Mouse (Mus musculus): Measurements from ENCODE around the gene Tspan9. TPM values are rescaled to one million over a fixed set of nuclear protein-coding genes. Genes with fewer than 3 reads are reported as not detected.

Tspan9 gene
- total RNA-seq, 1 experiment from 2014 or later, result 1.7 TPM

DNA sequence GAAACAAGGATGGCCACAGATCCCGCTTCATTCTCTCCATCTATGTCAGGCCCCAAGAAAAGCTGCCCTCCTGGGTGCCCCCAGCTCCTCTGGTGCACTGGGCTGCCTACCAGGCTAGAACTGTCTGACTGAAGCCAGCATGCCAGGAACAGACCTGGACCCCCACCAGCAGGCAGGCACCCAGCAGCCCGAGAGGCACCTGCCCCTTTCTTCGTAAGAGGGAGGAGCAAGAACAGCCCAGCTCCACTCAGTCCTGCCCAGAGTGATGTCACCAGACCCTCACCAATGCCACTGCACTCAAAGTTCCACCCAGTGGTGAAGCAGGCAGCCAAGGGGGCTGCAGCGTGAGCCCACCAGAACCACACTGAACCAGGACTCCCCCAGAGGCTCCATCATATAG, 112.3 kb downstream of the Tspan9 start:
- ATAC-seq (ENCODE audit: extremely low read depth, insufficient number of reproducible peaks, low FRiP score, poor library complexity, severe bottlenecking), result no peak

DNA sequence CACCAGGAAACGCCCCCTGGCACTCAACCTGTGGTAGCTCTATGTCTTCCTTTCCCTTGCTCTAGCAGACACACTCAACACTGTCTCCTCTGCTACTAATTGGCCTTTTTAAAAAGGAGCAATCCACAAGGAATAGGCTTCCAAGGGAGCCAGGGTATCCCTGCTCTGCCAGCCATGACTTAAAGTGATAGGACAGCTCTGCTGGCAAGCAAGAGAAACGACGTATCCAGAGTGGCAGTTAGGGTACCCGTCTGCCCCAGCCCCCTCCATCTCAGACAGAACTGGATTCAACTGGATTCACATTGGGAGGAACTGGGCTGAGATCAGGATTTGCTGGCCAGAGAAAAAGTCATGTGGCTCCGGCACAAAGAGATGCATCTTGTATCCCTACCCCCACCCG, 112.9 kb downstream of the Tspan9 start:
- ATAC-seq (ENCODE audit: extremely low read depth, insufficient number of reproducible peaks, low FRiP score, poor library complexity, severe bottlenecking), result no peak

DNA sequence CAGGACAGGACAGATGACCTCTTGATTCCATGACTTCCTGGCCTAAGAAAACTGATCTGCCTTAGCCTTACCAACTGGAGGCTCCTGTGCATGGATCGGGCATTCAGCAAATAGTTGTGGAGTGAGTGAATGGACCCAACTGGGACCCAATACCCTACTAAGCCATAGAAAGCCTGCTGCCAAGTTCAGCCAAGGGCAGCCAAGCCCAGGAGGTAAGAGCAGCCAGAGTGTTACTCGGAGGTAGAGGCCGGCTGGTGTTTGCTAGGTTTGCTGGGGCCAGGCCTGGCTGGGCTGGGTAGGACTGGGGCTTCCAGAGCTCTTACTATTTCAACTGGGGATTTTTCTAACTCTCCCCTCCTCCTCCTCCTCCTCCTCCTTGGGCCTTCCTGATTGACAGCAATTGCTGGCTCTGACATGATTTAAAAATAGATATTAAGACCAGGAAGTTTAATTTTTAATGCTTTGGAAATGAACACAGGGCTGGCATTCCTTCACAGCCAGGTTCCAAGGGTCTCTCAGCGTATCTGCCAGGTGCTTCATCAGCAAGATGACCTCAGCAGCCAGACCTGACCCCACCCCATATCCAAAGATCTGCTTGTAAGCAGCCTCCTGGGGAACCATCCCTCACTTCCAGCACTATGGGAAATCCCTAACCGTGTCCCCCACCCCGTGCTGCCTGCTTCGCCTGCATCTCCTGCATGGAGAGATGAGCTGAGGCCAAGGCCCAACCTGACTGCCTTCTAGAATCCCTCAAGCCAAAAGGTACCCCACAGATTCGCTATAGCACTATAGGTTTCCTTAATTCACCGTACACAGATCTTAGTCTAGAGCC, 113.7 kb downstream of the Tspan9 start:
- ATAC-seq (ENCODE audit: extremely low read depth, insufficient number of reproducible peaks, low FRiP score, poor library complexity, severe bottlenecking), result no peak

DNA sequence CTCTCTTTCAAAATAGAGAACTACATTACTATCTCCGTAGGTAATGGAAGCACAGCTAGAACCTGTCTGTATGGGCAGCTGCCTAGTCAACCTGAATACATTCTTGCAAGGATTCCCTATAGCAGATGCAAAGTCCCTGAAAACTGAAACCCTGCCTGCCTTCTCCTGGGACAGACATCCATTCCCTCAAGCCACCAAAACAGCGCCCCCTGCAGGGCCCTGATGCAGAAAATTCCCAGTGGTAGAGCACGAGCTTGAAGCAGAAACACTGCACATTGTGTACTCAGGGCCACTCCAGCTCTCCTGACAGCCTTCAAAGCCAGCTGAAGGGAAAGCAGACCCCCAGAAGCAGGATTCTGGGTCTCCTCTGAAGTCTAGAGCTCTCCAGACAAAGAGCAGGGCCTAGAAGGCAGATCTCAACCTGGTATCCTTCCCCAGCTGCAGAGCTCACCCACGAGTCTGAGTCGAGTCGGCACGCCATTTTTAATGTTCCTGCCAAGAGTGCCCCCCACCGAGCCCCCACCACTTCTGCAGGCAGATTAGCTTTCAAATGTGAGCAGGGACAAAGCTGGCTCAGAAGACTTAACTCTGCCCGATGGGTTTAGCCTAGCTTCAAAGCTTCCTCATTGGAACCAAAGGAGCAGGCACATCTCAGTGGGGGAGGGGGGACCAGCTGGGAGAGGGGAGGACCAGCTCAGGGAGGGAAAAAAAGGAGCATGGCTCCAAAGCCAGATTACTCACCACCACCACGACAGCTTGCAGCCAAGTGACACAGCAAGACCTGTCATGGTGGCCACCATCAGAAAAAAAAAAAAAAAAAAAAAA, 115.1 kb downstream of the Tspan9 start:
- no peak for ATAC-seq (ENCODE audit: extremely low read depth, insufficient number of reproducible peaks, low FRiP score, poor library complexity, severe bottlenecking)

DNA sequence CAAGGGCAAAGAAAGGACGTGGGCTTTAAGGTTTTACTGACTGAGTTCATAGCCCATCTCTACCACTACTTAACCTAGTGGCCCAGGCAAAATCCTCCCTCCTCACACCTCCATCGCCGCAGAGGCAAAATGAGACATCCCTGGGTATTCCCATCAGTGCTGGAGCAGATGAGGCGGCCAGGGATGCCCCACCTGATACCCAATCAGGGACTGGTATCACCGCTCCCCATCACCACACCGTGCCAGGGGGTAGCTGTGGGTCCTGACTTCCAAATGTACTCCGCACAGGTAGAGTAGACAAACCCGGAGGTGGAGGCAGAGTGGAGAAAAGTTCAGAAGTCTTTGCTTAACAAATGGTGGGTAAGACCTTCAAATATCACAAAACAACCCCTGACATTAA, 117.4 kb downstream of the Tspan9 start:
- ATAC-seq (ENCODE audit: extremely low read depth, insufficient number of reproducible peaks, low FRiP score, poor library complexity, severe bottlenecking), result no peak

DNA sequence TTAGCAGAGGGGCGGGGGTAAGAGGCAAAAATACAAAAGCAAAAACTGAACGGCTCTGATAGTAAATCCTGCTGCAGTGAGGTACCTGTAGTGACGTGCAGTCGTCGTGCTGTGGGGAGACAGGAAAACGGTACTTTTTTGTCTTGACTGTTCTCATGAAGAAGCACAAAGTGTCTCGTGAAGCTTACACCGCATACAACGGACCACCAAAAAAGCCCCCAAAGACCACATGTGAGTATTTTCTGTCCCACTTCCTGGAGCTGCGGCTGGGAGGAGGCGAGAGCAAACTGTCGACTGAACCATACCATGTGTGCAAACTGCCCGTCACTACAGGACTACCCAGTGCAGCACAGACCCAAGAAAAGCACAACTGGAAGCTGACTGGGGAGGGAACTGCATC, 117.8 kb downstream of the Tspan9 start:
- ATAC-seq (ENCODE audit: extremely low read depth, insufficient number of reproducible peaks, low FRiP score, poor library complexity, severe bottlenecking), result no peak; the same call in 1 of the 2 replicates

DNA sequence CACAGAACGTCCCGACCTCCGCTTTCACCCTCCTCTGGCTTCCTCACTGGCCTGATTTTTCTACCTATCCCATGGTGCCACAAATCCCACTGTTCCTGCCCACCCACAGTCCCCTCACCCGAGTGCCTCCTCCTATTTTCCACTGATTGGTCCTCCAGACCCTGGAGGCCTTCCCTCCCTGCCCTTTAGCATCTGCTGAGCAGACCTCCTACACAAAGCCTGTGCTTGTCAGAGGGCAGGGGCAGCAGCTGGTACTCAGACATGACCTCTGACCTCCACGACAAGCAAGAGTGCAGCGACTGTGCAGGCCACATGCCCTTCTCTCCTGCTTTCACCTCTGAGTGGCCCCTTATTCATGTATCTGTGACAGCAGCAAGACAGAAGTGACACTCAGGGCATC, 121.2 kb downstream of the Tspan9 start:
- ATAC-seq (ENCODE audit: extremely low read depth, insufficient number of reproducible peaks, low FRiP score, poor library complexity, severe bottlenecking), result no peak

DNA sequence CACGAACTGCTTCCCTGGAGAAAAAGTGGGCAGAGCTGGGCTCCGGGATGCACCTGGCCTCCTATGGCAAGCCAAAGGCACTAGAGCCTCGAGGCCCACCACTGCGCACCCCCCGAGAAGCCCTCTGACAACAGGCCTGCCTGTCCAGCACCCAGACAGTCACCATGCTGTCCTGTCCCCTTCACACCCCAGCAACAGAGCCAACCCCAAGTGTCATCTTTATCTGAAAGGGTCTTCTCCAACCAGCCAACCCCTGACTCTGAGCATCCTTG, 121.5 kb downstream of the Tspan9 start:
- no peak for ATAC-seq (ENCODE audit: extremely low read depth, insufficient number of reproducible peaks, low FRiP score, poor library complexity, severe bottlenecking)

DNA sequence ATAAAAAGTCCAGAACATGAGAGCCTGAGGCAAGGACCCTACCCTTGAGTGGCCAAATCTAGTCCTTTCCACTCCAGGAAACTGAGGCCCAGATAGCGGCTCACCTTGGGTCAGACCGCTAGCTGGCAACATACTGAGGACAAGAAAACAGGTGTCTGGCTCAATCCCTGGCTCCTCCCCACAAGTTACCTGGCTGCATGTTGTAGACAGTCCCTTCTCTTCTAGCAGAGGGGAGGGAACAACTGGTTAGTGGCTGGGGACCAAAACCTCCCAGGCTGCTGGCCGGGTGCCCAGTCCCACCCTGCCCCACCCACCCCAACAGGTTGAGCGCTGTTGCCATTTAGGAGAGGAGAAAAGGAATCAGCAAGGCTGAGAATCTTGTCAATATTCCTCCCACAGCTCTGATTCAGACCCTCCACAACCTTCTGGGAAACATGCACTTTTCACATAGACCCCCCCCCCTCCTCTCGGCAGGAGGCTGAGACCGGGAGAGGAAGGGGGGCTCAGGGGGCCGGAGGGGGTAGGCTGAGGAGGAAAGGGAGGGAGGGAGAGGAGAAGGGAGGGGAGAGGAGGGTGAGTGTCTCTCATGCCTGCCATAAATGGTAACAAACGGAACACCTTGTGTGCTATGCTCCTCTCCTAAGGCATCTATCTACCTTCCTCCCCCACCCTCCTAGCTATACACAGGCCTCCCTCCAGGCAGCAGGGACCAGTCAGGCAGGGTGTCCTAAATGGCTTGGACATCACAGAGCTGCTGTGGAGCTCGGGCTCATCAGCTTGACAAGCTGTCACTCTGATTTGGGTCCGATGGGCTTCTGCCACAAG, 122.1 kb downstream of the Tspan9 start:
- no peak for ATAC-seq (ENCODE audit: extremely low read depth, insufficient number of reproducible peaks, low FRiP score, poor library complexity, severe bottlenecking)

DNA sequence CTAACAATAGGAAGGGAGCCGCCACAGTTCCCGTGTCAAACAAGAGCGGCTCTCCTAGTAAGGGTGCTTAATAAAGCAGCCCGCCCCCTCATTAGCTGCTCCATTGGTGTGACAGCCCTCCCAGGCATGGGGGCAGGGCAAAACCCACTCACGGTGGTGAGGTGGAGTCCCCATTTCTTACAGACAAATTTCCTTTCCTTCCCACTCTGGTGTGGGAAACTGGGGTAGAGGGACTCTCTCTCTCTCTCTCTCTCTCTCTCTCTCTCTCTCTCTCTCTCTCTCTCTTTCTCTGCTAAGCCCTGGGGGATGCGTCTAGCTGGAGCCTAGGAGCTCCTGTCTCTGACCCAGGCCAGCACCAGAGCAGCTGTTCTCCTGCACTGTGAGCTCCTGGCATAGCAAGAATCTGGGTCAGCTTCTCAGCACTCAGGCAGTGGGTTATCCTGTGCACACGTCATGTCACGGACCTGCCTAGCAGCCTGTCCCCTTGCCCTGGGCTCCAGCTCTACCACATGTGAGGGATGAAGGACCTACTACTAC, 122.8 kb downstream of the Tspan9 start:
- no peak for ATAC-seq (ENCODE audit: extremely low read depth, insufficient number of reproducible peaks, low FRiP score, poor library complexity, severe bottlenecking)

DNA sequence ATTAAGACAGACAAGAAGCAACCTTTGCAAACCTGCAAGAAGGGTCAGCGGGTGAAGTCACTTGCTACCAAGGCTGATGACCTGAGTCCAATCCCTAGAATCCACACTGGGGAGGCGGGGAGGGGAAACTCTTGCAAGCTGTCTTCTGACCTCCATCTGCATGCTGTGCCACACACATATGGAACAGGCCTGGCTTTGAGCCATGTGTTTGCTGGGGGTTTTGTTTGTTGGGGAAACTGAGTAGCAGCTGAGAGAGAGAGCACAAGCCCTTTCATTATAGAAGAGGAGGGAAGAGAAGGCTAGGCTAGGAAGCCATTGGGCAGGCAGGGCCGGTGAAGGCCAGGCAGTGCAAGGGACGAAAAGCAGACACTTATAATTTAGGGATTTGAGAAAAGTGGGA, 123.3 kb downstream of the Tspan9 start:
- ATAC-seq (ENCODE audit: extremely low read depth, insufficient number of reproducible peaks, low FRiP score, poor library complexity, severe bottlenecking), result no peak

DNA sequence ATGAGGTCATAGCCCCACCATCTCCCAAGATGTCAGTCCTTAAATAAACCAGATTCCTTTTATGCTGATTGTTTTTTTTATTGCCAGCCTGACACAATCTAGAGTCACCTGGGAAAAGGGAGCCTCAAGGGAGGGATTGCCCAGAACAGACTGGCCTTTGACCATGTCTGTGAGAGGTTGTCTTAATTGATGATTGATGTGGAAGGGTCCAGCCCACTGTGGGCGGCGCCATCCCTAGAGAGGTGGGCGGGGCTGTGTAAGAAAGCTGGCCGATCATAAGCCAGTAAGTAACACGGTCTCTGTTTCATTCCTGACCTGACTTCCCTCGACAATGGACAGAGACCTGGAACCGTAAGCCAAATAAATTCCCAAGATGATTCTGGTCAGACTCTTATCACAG, 124.3 kb downstream of the Tspan9 start:
- ATAC-seq (ENCODE audit: extremely low read depth, insufficient number of reproducible peaks, low FRiP score, poor library complexity, severe bottlenecking), result no peak

DNA sequence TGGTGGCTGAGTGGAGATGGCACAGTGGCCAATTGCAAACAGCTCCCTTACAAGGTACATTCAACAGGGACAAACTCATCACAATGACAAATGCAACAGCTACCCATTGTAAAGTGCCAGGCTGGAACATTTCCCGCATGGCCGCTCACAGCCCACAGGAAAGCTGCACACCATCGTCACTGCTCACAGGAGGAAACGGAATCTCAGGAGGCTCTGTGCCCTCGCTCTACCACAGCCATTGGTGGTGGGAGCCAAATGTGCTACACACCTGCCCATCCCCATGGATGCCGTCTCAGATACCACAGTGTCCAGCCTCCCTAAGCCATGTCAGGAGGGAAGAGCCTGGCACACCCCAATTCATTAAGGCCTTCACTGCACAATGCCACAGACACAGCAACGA, 128.1 kb downstream of the Tspan9 start:
- no peak for ATAC-seq (ENCODE audit: extremely low read depth, insufficient number of reproducible peaks, low FRiP score, poor library complexity, severe bottlenecking)

DNA sequence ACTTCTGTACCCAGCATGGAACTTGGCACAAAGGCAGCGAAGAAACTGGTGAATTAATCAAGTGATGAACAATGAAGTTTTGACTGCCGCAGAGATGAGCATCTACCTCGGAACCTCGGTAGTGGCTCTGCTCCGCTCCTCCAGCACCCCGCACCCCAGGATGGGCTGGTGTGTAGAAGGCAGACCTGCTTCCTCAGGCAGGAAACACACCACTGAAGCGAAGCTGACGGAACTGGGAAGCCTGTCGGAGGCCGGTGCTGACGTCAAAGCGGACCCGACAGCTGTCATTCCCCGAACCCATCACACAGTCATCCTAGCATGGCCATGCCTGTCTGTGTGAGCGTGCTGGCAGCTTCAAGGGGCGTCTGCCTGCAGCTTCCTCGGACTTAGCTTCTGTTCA, 131.6 kb downstream of the Tspan9 start:
- no peak for ATAC-seq (ENCODE audit: extremely low read depth, insufficient number of reproducible peaks, low FRiP score, poor library complexity, severe bottlenecking)

DNA sequence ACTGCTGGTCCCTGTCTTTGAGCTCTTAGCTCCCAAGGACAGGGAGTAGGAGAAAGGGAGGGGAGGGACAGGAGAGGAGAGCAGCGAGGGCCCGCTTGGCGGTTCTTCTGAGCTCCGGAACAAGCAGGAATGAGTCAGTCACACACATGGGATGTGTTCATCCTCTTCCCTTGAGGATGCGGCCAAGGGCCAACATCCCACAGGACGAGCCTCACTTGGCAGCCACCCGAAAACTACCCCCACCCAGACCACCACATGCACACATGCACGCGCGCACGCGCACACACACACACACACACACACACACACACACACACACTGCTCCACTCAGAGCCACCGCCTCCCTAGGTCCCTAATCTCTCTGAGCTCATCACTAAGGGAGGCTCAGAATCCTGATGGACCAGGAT, 132.3 kb downstream of the Tspan9 start:
- ATAC-seq (ENCODE audit: extremely low read depth, insufficient number of reproducible peaks, low FRiP score, poor library complexity, severe bottlenecking), result no peak

DNA sequence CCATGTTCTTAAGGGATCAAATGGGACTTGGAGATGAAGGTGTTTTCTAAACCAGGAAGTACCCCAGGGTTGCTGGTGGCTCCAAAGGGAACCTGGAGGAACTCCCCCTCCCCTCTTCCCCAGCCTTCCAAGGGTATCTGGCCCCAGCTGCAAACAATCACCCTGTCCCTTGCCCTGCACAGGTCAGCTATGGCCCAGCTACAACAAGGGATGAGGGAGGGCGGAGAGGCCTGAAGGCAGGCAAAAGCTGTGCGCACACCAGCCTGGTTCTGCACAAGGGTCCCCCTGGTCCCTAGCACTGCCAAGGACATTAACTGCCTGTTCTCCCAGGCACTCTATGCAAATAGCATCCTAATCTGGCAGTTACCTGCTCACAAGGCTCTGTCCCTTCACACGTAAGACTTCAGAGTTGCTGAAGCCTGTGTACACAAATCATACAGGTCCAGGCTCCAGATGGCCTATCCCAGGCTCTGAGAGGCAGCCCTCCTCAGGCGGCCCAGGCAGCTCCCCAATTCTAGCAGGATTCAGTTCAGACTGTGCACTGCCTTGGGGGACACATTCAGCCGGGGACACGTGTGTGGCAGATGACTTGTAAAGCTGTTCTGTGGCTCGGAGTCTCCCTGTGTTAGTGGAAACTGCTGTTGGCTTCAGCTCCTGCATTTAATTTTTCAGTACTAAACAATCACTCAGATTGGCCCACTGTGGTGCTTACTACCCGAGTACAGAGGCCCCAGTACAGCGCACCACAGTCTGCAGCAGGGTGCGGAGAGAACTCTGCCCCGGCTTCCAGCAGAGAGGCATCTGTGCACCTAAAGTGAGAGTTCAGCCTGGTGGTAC, 133.0 kb downstream of the Tspan9 start:
- ATAC-seq (ENCODE audit: extremely low read depth, insufficient number of reproducible peaks, low FRiP score, poor library complexity, severe bottlenecking), result no peak

DNA sequence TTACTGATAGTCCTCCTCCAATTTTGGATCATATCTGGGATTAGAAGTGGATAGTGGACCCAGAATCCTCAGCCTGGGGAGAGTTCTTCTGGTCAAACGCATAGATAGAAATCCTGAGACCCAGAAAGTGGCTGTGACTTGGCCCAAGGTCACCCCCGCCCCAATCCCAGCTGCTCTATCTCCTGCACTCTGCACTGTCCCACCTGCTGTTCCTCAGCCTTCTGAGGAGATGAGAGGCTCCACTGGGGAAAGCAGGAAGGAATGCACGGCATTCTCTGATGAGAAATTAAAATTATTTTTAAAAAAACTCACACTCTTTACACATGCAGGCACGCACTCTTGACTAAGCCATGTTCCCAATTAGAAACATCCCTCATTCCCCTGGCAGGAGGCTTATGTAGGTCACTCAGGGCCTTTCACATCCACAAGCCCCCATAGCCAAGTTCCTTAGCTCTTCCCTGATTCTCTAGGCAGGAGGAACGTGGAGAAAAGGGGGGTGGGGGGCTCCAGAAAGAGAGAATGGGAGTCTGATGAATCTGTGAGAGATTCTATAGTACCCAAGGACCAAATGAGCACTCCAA, 135.3 kb downstream of the Tspan9 start:
- no peak for ATAC-seq (ENCODE audit: extremely low read depth, insufficient number of reproducible peaks, low FRiP score, poor library complexity, severe bottlenecking)

DNA sequence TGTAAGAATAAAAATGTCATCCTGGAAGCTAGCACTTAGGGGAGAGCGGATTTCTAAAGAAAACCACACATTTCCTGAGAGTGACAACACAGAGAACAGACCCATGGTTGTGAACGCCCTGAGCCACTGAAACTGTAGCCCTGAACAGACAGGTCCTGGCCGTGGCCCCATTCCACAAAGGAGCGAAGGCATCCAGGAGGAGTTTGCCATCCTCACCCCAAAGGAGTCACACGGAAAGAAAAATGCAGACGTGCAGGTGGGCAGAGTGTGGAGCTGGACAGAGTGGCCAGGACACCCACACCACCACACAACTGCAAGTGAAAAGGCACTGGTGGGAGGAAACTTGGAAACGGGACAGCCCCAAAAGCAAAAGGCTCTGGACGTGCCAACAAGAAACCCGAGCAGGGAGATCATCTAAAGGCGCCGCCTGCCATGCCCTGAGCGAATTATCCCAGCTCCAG, 136.1 kb downstream of the Tspan9 start:
- ATAC-seq (ENCODE audit: extremely low read depth, insufficient number of reproducible peaks, low FRiP score, poor library complexity, severe bottlenecking), result no peak

Measured in neutrophil, adult 5-6 weeks (primary cell).